Mouse (Mus musculus) large intestine, adult 2 months (tissue): ENCODE data around the gene Nap1l4. TPM values are rescaled to one million over a fixed set of nuclear protein-coding genes. Genes with fewer than 3 reads are reported as not detected.
"Not testable (repeated sequence)": the region's sequence is repeated elsewhere in the genome, so short reads cannot be mapped to it uniquely, and the experiment has no call there.

Experiments used
- DNase-seq: peaks from one replicate; pipeline ENCODE4 v3.0.0-alpha.2; 2012; ENCODE audit warnings: low read depth, low spot score
- WGBS: fragments of 180-500 bp; shearing (Covaris S2); methylation state at CpG from one replicate; pipeline ENCODE4 v1.1.7; 2018; 5-methylcytosine and 5-hydroxymethylcytosine counted together
- polyA plus RNA-seq: library from polyadenylated mRNA; depleted of rRNA; stranded (reverse); fragments of >200 nt; gene quantifications from 2 replicates; pipeline ENCODE4 v1.2.3, GENCODE M21; 2012; rRNA removed

Nap1l4 gene
- polyA plus RNA-seq: 54.3 and 57.4 TPM in 2 replicates

GRCm38 (mm10) chr7:143548976-143549457 is at the start of gene Nap1l4:
Nap1l4 (minus strand) TSS chr7:143549106.
- DNase-seq: peak; percentile 95
- WGBS: under 1% methylated on average over 43 of the region's 43 CpGs

GRCm38 (mm10) chr7:143594865-143595264 is 46.0 kb upstream of the Nap1l4 start:
- 17% methylated on average over 5 of the region's 5 CpGs for WGBS
- peak; percentile 74 for DNase-seq

GRCm38 (mm10) chr7:143592255-143592654 is 43.3 kb upstream of the Nap1l4 start:
- DNase-seq: no peak
- 94% methylated on average over 10 of the region's 10 CpGs for WGBS

- WGBS: 86% methylated on average over 4 of the region's 4 CpGs
- no peak for DNase-seq
These were observed 39.1 kb upstream of the Nap1l4 start for GRCm38 (mm10) chr7:143588006-143588405.

- no peak for DNase-seq
- WGBS: 86% methylated on average over 5 of the region's 5 CpGs
These were observed 38.7 kb upstream of the Nap1l4 start for GRCm38 (mm10) chr7:143587586-143587985.

GRCm38 (mm10) chr7:143583956-143584355 is 35.0 kb upstream of the Nap1l4 start:
- peak; percentile 42 for DNase-seq
- 27% methylated on average over 3 of the region's 3 CpGs for WGBS

- WGBS: 94% methylated on average over 5 of the region's 5 CpGs
- no peak for DNase-seq
These were observed 34.1 kb upstream of the Nap1l4 start for GRCm38 (mm10) chr7:143583025-143583424.

- no peak for DNase-seq
- WGBS: 91% methylated on average over 11 of the region's 11 CpGs
These were observed 26.8 kb upstream of the Nap1l4 start for GRCm38 (mm10) chr7:143575751-143576150.

- 83% methylated on average over 3 of the region's 3 CpGs for WGBS
These were observed 16.7 kb upstream of the Nap1l4 start for GRCm38 (mm10) chr7:143565648-143566039.

GRCm38 (mm10) chr7:143565015-143565647 is 16.2 kb upstream of the Nap1l4 start:
- DNase-seq: no peak
- WGBS: 96% methylated on average over 6 of the region's 6 CpGs

More at GRCm38 (mm10) chr7:143565648-143566039, 16.7 kb upstream of the Nap1l4 start:
- no peak for DNase-seq

- WGBS: 81% methylated on average over 5 of the region's 5 CpGs
These were observed 14.9 kb upstream of the Nap1l4 start for GRCm38 (mm10) chr7:143563787-143564186.

GRCm38 (mm10) chr7:143557616-143558015 is 8.7 kb upstream of the Nap1l4 start:
- no peak for DNase-seq
- WGBS: 81% methylated on average over 7 of the region's 7 CpGs

More at GRCm38 (mm10) chr7:143563787-143564186, 14.9 kb upstream of the Nap1l4 start:
- DNase-seq: no peak

- DNase-seq: no peak
- WGBS: 27% methylated on average over 8 of the region's 8 CpGs
These were observed 8.2 kb upstream of the Nap1l4 start for GRCm38 (mm10) chr7:143556964-143557610.

- WGBS: 23% methylated on average over 2 of the region's 2 CpGs
- DNase-seq: no peak
These were observed 798 bp upstream of the Nap1l4 start for GRCm38 (mm10) chr7:143549588-143550220.

- no peak for DNase-seq
- under 1% methylated on average over 60 of the region's 63 CpGs for WGBS
These were observed 510 bp downstream of the Nap1l4 start for GRCm38 (mm10) chr7:143548231-143548961.

GRCm38 (mm10) chr7:143546554-143546953 is 2.4 kb downstream of the Nap1l4 start:
- DNase-seq: no peak
- WGBS: 14% methylated on average over 2 of the region's 2 CpGs

GRCm38 (mm10) chr7:143544368-143544767 is 4.5 kb downstream of the Nap1l4 start:
- DNase-seq: no peak
- 82% methylated on average over 2 of the region's 2 CpGs for WGBS

- no peak for DNase-seq
- 79% methylated on average over 1 of the region's 1 CpGs for WGBS
These were observed 10.2 kb downstream of the Nap1l4 start for GRCm38 (mm10) chr7:143538671-143539070.

- WGBS: 67% methylated on average over 6 of the region's 6 CpGs
- not testable (repeated sequence) for DNase-seq
These were observed 10.7 kb downstream of the Nap1l4 start for GRCm38 (mm10) chr7:143538229-143538628.

- no peak for DNase-seq
- 84% methylated on average over 3 of the region's 3 CpGs for WGBS
These were observed 12.7 kb downstream of the Nap1l4 start for GRCm38 (mm10) chr7:143536251-143536650.
